Comparison of ENCODE assay signal across 8 mouse cellular contexts in genomic region chr5:138622645-138623477, GRCm38 (mm10). TPM values are rescaled to one million over a fixed set of nuclear protein-coding genes. Genes with fewer than 3 reads are reported as not detected.
DNase-seq lines count a peak whose midpoint lies in the region; ATAC-seq and TF ChIP-seq lines count a peak whose summit lies in the region.

Gene A430033K04Rik, plus strand, starts transcription at chr5:138622859.

- no peak for TF ChIP-seq RAD21 in MEL (IDR thresholded peaks at IDR 0.05; ENCODE audit: low read depth, low read length)

- peaks cover 1 to 7% of the 10 kb centered on the region in 2 experiments for H3K36me3 ChIP-seq in MEL (ENCODE audit: control insufficient read depth in 1 of 2, insufficient read depth in 2 of 2, low read length in 2 of 2)
- H3K36me3 ChIP-seq in forebrain, postnatal 0 days (ENCODE audit: insufficient read depth): no peaks in the 10 kb centered on the region
- H3K36me3 ChIP-seq in lung, embryonic 15.5 days: peaks cover 6% of the 10 kb centered on the region

- DNase-seq in MEL (ENCODE audit: low read depth, low spot score): peak; percentile 96
- peak; percentile 95 to 96 for DNase-seq in cerebellum, adult 2 months
- peak; percentile 98 for DNase-seq in forebrain, postnatal 0 days
- DNase-seq in heart, postnatal 4 days: peak; percentile 96
- peak; percentile 95 to 96 for DNase-seq in layer of hippocampus, adult 8-10 months (ENCODE audit: low spot score in 2 of 2)
- DNase-seq in ovary, adult 18-20 months (ENCODE audit: low spot score): peak; percentile 90
- peak; percentile 94 for DNase-seq in thymus, postnatal 0 days (ENCODE audit: low spot score)

- peak; percentile 47 to 66; a peak in 2 of 4 replicates for TF ChIP-seq POLR2A in MEL (IDR thresholded peaks at IDR 0.05; ENCODE audit: control insufficient read depth in 1 of 2, insufficient read depth in 1 of 2, low read depth in 1 of 2, low read length in 2 of 2, poor library complexity in 1 of 2)
- peak; percentile 74; the same call in 1 of the 2 replicates for TF ChIP-seq POLR2A in cerebellum, adult 2 months (IDR thresholded peaks at IDR 0.05; ENCODE audit: borderline replicate concordance, insufficient read depth, low read length)

- TF ChIP-seq EP300 in MEL (IDR thresholded peaks at IDR 0.05; ENCODE audit: low read depth in 1 of 2, low read length in 2 of 2): no peak

- under 1% methylated on average over 30 of the region's 30 CpGs for WGBS in cerebellum, adult 2 months
- under 1% methylated on average over 30 of the region's 30 CpGs for WGBS in forebrain, postnatal 0 days
- under 1% methylated on average over 30 of the region's 30 CpGs for WGBS in lung, embryonic 15.5 days

- peak within 1 kb of the TSS; percentile 77 to 88 for H3K4me3 ChIP-seq in MEL (ENCODE audit: control insufficient read depth in 1 of 2, insufficient read depth in 1 of 2, low read depth in 2 of 2, low read length in 2 of 2)
- H3K4me3 ChIP-seq in cerebellum, adult 2 months (replicated peaks; ENCODE audit: insufficient read depth, low read depth, low read length): peak within 1 kb of the TSS; percentile 84
- peak within 1 kb of the TSS; percentile 68 for H3K4me3 ChIP-seq in forebrain, postnatal 0 days (ENCODE audit: low read depth, low read length)
- peak within 1 kb of the TSS; percentile 69 for H3K4me3 ChIP-seq in lung, embryonic 15.5 days

- TF ChIP-seq CTCF in MEL (IDR thresholded peaks at IDR 0.05 in 2 of 3, conservative IDR thresholded peaks at IDR 0.05 in 1 of 3; ENCODE audit: control insufficient read depth in 1 of 3, insufficient read depth in 1 of 3, low read depth in 2 of 3, low read length in 3 of 3, poor library complexity in 1 of 3, severe bottlenecking in 1 of 3): no peak
- TF ChIP-seq CTCF in cerebellum, adult 2 months (IDR thresholded peaks at IDR 0.05; ENCODE audit: borderline replicate concordance, insufficient read depth, low read depth, low read length): no peak
- no peak for TF ChIP-seq CTCF in forebrain, postnatal 0 days (IDR thresholded peaks at IDR 0.05; ENCODE audit: low read depth)

- H3K9me3 ChIP-seq in MEL (replicated peaks; ENCODE audit: insufficient read depth, low read length): no peaks in the 10 kb centered on the region
- no peaks in the 10 kb centered on the region for H3K9me3 ChIP-seq in forebrain, postnatal 0 days (ENCODE audit: low read length)
- no peaks in the 10 kb centered on the region for H3K9me3 ChIP-seq in lung, embryonic 15.5 days

- H3K27ac ChIP-seq in MEL (ENCODE audit: control insufficient read depth, low read depth, low read length): peak within 1 kb of the TSS; percentile 2; the same call in 1 of the 2 replicates
- peak within 1 kb of the TSS; percentile 75 for H3K27ac ChIP-seq in cerebellum, adult 2 months (ENCODE audit: insufficient read depth, low read length)
- peak within 1 kb of the TSS; percentile 93 for H3K27ac ChIP-seq in forebrain, postnatal 0 days (ENCODE audit: low read depth, low read length)
- peak within 1 kb of the TSS; percentile 78 for H3K27ac ChIP-seq in lung, embryonic 15.5 days

- peaks cover 2 to 8% of the 10 kb centered on the region in 2 experiments; a peak in 2 of 4 replicates for H3K4me1 ChIP-seq in MEL (ENCODE audit: control insufficient read depth in 1 of 2, insufficient read depth in 2 of 2, low read length in 2 of 2)
- no peaks in the 10 kb centered on the region; the same call in 1 of the 2 replicates for H3K4me1 ChIP-seq in cerebellum, adult 2 months (ENCODE audit: control insufficient read depth, insufficient read depth, low read length)
- H3K4me1 ChIP-seq in forebrain, postnatal 0 days (ENCODE audit: insufficient read depth): peaks cover 17% of the 10 kb centered on the region; the same call in 1 of the 2 replicates
- peaks cover 22% of the 10 kb centered on the region for H3K4me1 ChIP-seq in lung, embryonic 15.5 days

- H3K27me3 ChIP-seq in MEL (ENCODE audit: control insufficient read depth in 1 of 2, insufficient read depth in 2 of 2, low read length in 2 of 2): no peaks in the 10 kb centered on the region
- H3K27me3 ChIP-seq in cerebellum, adult 2 months (ENCODE audit: control insufficient read depth, insufficient read depth, low read length): no peaks in the 10 kb centered on the region
- H3K27me3 ChIP-seq in forebrain, postnatal 0 days (ENCODE audit: insufficient read depth, low read length): no peaks in the 10 kb centered on the region
- H3K27me3 ChIP-seq in lung, embryonic 15.5 days: no peaks in the 10 kb centered on the region

- H3K79me2 ChIP-seq in MEL (ENCODE audit: control insufficient read depth, insufficient read depth, low read length, poor library complexity): peaks cover 8% of the 10 kb centered on the region

- peak within 1 kb of the TSS; percentile 54 for H3K4me2 ChIP-seq in forebrain, postnatal 0 days (ENCODE audit: low read depth)
- H3K4me2 ChIP-seq in lung, embryonic 15.5 days: peak within 1 kb of the TSS; percentile 66

- H3K9ac ChIP-seq in MEL (ENCODE audit: control insufficient read depth, low read depth, low read length, poor library complexity, severe bottlenecking): peak within 1 kb of the TSS; percentile 64
- peak within 1 kb of the TSS; percentile 85 for H3K9ac ChIP-seq in forebrain, postnatal 0 days
- peak within 1 kb of the TSS; percentile 81 for H3K9ac ChIP-seq in lung, embryonic 15.5 days

- peak; percentile 94 for ATAC-seq in forebrain, postnatal 0 days
- peak; percentile 91 for ATAC-seq in lung, embryonic 15.5 days (ENCODE audit: borderline replicate concordance, extremely low read depth, low FRiP score, low TSS enrichment)

TF ChIP-seq in MEL, 35 proteins besides CTCF, POLR2A, EP300 and RAD21:
- TF ChIP-seq NRF1 (IDR thresholded peaks at IDR 0.05; ENCODE audit: insufficient read depth, low read depth, low read length, poor library complexity, severe bottlenecking): no peak
- TF ChIP-seq MAX (IDR thresholded peaks at IDR 0.05; ENCODE audit: low read length): 0 out of 2 replicates have a peak, but pooled peaks have one; percentile 33
- TF ChIP-seq CHD2 (IDR thresholded peaks at IDR 0.05; ENCODE audit: low read length): peak; percentile 38; the same call in 1 of the 2 replicates
- no peak for TF ChIP-seq ZNF384 (IDR thresholded peaks at IDR 0.05; ENCODE audit: low read depth, low read length)
- TF ChIP-seq TBP (IDR thresholded peaks at IDR 0.05; ENCODE audit: low read depth, low read length): peak; percentile 51; the same call in 1 of the 2 replicates
- peak; percentile 54 for TF ChIP-seq HCFC1 (IDR thresholded peaks at IDR 0.05; ENCODE audit: low read depth, low read length)
- TF ChIP-seq SIN3A (IDR thresholded peaks at IDR 0.05; ENCODE audit: low read length): 0 out of 2 replicates have a peak, but pooled peaks have one; percentile 27
- peak; percentile 55 for TF ChIP-seq NELFE (IDR thresholded peaks at IDR 0.05; ENCODE audit: low read depth, low read length)
TF ChIP-seq in MEL: peak in this region for 6.

RNA-seq across cellular contexts. Expression of gene A430033K04Rik, which starts in this region (rescaled TPM):
- total RNA-seq in MEL (2012; rRNA removed): 2.6 and 3.0 TPM in 2 replicates
- polyA plus RNA-seq in MEL (2012; ENCODE audit: insufficient read depth in 1 of 2, insufficient read length in 2 of 2, low read depth in 1 of 2, low replicate concordance in 2 of 2, missing spikeins in 1 of 2): 1 to 10 TPM in 1 of 2 experiments, not detected in 1; 2.1 TPM
- 13.2 and 14.6 TPM in 2 replicates for polyA plus RNA-seq in cerebellum, adult 2 months (2012; rRNA removed)
- total RNA-seq in forebrain, postnatal 0 days (2014; rRNA removed): 22.8 and 26.1 TPM in 2 replicates
- polyA plus RNA-seq in forebrain, postnatal 0 days (2015; fragmentation: Nextera tagmentation; extraction: Ambion mirVana): 12.1 and 14.0 TPM in 2 replicates
- 1 to 10 TPM; 6.6 to 6.8 TPM for total RNA-seq in heart, postnatal 4 days (2021)
- total RNA-seq in layer of hippocampus, adult 8-10 months (2022): 10 to 100 TPM; 14.6 to 17.7 (median 16.9) TPM
- 14.5 and 15.7 TPM in 2 replicates for polyA plus RNA-seq in lung, embryonic 15.5 days (2015; fragmentation: Nextera tagmentation; extraction: Ambion mirVana)
- 7.0 and 9.2 TPM in 2 replicates for polyA plus RNA-seq in thymus, postnatal 0 days (2015; fragmentation: Nextera tagmentation; extraction: Ambion mirVana)

Comparison
In these comparisons a context has a peak if more than half of its experiments do, and no peak if none do; other contexts are left out.
1. Peak in every context shown above with its lines: DNase-seq, ATAC-seq, H3K4me3 ChIP-seq and H3K27ac ChIP-seq.
2. H3K27ac ChIP-seq: peak in every context shown above with its lines; median percentile 93 in forebrain, postnatal 0 days; 78 in lung, embryonic 15.5 days; 75 in cerebellum, adult 2 months; 2 in MEL.